Mouse (Mus musculus) olfactory bulb, adult 2 months (tissue): ENCODE results near the gene Hnrnpc.

Source experiments
- CTCF ChIP-seq: fragments of 200-500 bp; IDR thresholded peaks from 2 replicates; pipeline ENCODE4 v1.5.1; 2012; ENCODE audit warnings: low read depth, mild to moderate bottlenecking, low read length, moderate library complexity; ENCODE audit not compliant: insufficient read depth
- POLR2A ChIP-seq: fragments of 200-500 bp; IDR thresholded peaks from 2 replicates; pipeline ENCODE4 v1.6.1; 2012; ENCODE audit warnings: mild to moderate bottlenecking, low read depth, low read length, moderate library complexity; ENCODE audit not compliant: insufficient read depth

GRCm38 (mm10) chr14:52106741-52107140 is 2.9 kb upstream of the Hnrnpc start:
- TF ChIP-seq POLR2A (no peak), CTCF (no peak)
